In genomic region chr7:114069726-114070457, GRCm38 (mm10) we compare ENCODE assay signal across 18 mouse cellular contexts. TPM values are rescaled to one million over a fixed set of nuclear protein-coding genes. Genes with fewer than 3 reads are reported as not detected.
DNase-seq lines count a peak whose midpoint lies in the region; ATAC-seq and TF ChIP-seq lines count a peak whose summit lies in the region.
"Had no signal": no experiment of that assay in that cellular context is flagged by ENCODE, and none has a peak within 500 bp of the region (broad histone marks: within the 10 kb centered on the region; RNA-seq: fewer than 3 reads in every experiment).

No protein-coding gene starts in this region.

- H3K36me3 ChIP-seq in forebrain, postnatal 0 days (ENCODE audit: insufficient read depth): no peaks in the 10 kb centered on the region
- H3K36me3 ChIP-seq: hindbrain, embryonic 15.5 days; midbrain, embryonic 15.5 days; neural tube, embryonic 15.5 days had no signal

- ATAC-seq in CD4-positive, CD25-positive, alpha-beta regulatory T cell, adult 4 months: peak; percentile 71
- ATAC-seq in granulocyte monocyte progenitor cell, adult 5-6 weeks (replicated peaks; ENCODE audit: poor library complexity, severe bottlenecking): 0 out of 2 replicates have a peak, but pooled peaks have one; percentile 15
- ATAC-seq in neutrophil, adult 5-6 weeks (ENCODE audit: extremely low read depth, insufficient number of reproducible peaks, low FRiP score, poor library complexity, severe bottlenecking): peak; percentile 17; the same call in 1 of the 2 replicates
- ATAC-seq in forebrain, postnatal 0 days: no peak
- ATAC-seq: intestine, postnatal 0 days; lung, postnatal 0 days; midbrain, embryonic 15.5 days had no signal

- peak; percentile 57 for DNase-seq in B cell, adult 2 months
- no peak for DNase-seq in forebrain, postnatal 0 days
- no peak for DNase-seq in kidney, postnatal 36 days
- no peak for DNase-seq in layer of hippocampus, adult 9-10 months (ENCODE audit: low spot score)
- DNase-seq: cerebellum, adult 18-20 months; cerebellum, postnatal 14 days; gastrocnemius, postnatal 36 days; heart, postnatal 36 days; right cerebral cortex, postnatal 14 days had no signal

- TF ChIP-seq CTCF in forebrain, postnatal 0 days (IDR thresholded peaks at IDR 0.05; ENCODE audit: low read depth): no peak

- no peaks in the 10 kb centered on the region for H3K27me3 ChIP-seq in forebrain, postnatal 0 days (ENCODE audit: insufficient read depth, low read length)
- H3K27me3 ChIP-seq: hindbrain, embryonic 15.5 days; midbrain, embryonic 15.5 days; neural tube, embryonic 15.5 days had no signal

- H3K4me3 ChIP-seq in forebrain, postnatal 0 days (ENCODE audit: low read depth, low read length): no peak overlapping the region
- H3K4me3 ChIP-seq: hindbrain, embryonic 15.5 days; midbrain, embryonic 15.5 days; neural tube, embryonic 15.5 days had no signal

- no peak overlapping the region for H3K9ac ChIP-seq in forebrain, postnatal 0 days
- H3K9ac ChIP-seq: hindbrain, embryonic 15.5 days; midbrain, embryonic 15.5 days; neural tube, embryonic 15.5 days had no signal

- no peak overlapping the region for H3K4me2 ChIP-seq in forebrain, postnatal 0 days (ENCODE audit: low read depth)
- H3K4me2 ChIP-seq: hindbrain, embryonic 15.5 days; midbrain, embryonic 15.5 days; neural tube, embryonic 15.5 days had no signal

- 89% methylated on average over 11 of the region's 11 CpGs for WGBS in forebrain, postnatal 0 days

- 0 out of 2 replicates have a peak, but pooled peaks cover 5% of the 10 kb centered on the region for H3K4me1 ChIP-seq in forebrain, postnatal 0 days (ENCODE audit: insufficient read depth)

- no peaks in the 10 kb centered on the region for H3K9me3 ChIP-seq in forebrain, postnatal 0 days (ENCODE audit: low read length)
- H3K9me3 ChIP-seq: hindbrain, embryonic 15.5 days; midbrain, embryonic 15.5 days; neural tube, embryonic 15.5 days had no signal

- H3K27ac ChIP-seq in forebrain, postnatal 0 days (ENCODE audit: low read depth, low read length): no peak overlapping the region
- H3K27ac ChIP-seq: hindbrain, embryonic 15.5 days; macrophage; midbrain, embryonic 15.5 days; neural tube, embryonic 15.5 days had no signal

RNA-seq across cellular contexts. Expression of gene Rras2, which starts 47.7 kb away (rescaled TPM):
- polyA plus RNA-seq in CD4-positive, CD25-positive, alpha-beta regulatory T cell, adult 4 months (2017; shearing (Covaris generic)): 10 to 100 TPM in 1 of 2 experiments, 1 to 10 TPM in 1; 7.8 to 11.1 TPM
- total RNA-seq in granulocyte monocyte progenitor cell, adult 5-6 weeks (2014; fragmentation: Nextera tagmentation): 0.97 and 3.5 TPM in 2 replicates
- total RNA-seq in granulocyte monocyte progenitor cell, adult 5-6 weeks (2017): 1.1 and 1.6 TPM in 2 replicates
- total RNA-seq in neutrophil, adult 5-6 weeks (2017): 49.2 and 59.9 TPM in 2 replicates
- 56.6 and 69.6 TPM in 2 replicates for total RNA-seq in forebrain, postnatal 0 days (2014; rRNA removed)
- polyA plus RNA-seq in forebrain, postnatal 0 days (2015; fragmentation: Nextera tagmentation; extraction: Ambion mirVana): 34.4 and 35.0 TPM in 2 replicates

Comparison
In these comparisons a context has a peak if more than half of its experiments do, and no peak if none do; other contexts are left out.
1. DNase-seq: peak in B cell, adult 2 months (2 of 2); none in forebrain, postnatal 0 days (single experiment), kidney, postnatal 36 days (0 of 2) and layer of hippocampus, adult 9-10 months (single experiment).
2. RNA of gene Rras2, which starts 47.7 kb away (total RNA-seq): 49.2 to 59.9 TPM in neutrophil, adult 5-6 weeks and 56.6 to 69.6 TPM in forebrain, postnatal 0 days; 0.97 to 3.5 TPM in granulocyte monocyte progenitor cell, adult 5-6 weeks; every median in the first group is over 10 times any median in the second.